Mouse (Mus musculus): ENCODE results near the gene Clasp1.

The Clasp1 gene

DNA sequence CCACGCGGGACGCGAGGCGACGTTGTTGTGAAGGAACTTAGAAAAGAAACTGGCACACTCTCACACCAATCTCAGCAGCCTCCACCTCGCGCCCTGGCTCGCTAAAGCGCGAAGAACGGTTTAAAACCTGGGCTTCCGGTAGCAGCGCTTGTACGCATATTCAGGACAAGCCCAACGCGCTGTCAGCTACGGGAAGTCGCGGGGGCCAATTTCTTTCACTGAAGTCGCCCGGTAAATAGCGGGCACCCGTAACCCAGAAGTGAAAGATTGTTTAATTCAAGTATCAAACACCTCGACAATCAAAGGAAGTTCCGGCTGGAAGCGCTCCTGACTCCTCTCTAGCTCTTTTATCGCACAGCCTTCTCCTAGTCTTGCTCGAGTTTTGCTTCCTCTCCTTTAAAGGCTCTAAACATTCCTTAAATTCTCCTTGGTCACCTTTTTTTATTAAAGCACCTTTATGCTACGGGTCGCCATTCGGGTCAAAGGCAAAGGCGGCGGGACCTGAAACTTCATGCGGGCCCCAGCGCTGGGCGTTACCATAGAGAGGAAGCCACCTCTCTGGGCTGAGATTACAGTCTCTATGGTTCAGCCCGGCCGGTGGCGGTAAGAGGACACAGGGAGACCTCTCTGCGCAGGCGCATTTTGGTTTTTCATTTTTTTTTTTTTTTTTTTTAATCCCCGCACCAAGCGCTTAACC lies at the start of gene Clasp1:
Gene Clasp1 (plus strand): TSS at position 302 of the 697 bp plus-strand sequence.
- peak; percentile 93 to 96 for DNase-seq (ENCODE audit: low spot score in 2 of 2)

GRCm38 (mm10) chr1:118343649-118344435 lies 45.0 kb upstream of the Clasp1 start:
- no peak for DNase-seq (ENCODE audit: low spot score in 2 of 2)

- DNase-seq (ENCODE audit: low spot score in 2 of 2), result no peak
These were observed 38.9 kb upstream of the Clasp1 start for GRCm38 (mm10) chr1:118349922-118350321.

DNA sequence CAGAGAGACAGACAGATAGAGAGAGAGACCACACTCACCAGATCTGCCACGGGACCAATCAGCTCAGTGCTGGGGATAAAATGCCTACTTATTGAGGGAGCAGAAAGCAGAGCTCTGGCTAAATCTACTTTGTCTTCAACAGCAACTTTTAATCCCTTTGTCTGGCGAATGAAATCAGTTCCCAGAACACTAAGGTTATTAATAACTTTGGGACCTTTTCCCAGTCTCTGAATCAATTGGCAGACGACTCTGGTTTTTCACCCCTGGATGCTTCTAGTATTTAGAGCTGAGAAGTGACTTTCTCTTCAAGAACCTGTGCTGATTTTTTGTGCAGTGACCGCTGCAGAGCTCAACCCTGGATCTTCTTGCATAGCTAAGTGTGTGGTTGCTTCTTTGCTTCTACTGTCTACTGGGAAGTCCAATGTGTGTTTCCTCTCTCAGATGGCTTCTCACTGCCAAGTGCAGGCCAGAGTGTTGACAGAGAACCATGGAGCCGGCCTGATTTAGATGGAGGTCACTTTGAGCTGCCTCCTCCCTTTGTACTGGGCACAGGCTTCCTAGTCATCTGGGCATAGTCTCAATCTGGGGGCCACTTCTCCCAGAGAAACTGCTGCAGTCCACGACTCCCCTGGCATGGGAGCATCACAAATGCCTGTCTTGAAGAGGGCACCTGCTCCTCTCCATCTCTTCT lies 29.6 kb upstream of the Clasp1 start:
- no peak for DNase-seq (ENCODE audit: low spot score in 2 of 2)

GRCm38 (mm10) chr1:118367970-118368369 lies 20.9 kb upstream of the Clasp1 start:
- no peak for DNase-seq (ENCODE audit: low spot score in 2 of 2)

DNA sequence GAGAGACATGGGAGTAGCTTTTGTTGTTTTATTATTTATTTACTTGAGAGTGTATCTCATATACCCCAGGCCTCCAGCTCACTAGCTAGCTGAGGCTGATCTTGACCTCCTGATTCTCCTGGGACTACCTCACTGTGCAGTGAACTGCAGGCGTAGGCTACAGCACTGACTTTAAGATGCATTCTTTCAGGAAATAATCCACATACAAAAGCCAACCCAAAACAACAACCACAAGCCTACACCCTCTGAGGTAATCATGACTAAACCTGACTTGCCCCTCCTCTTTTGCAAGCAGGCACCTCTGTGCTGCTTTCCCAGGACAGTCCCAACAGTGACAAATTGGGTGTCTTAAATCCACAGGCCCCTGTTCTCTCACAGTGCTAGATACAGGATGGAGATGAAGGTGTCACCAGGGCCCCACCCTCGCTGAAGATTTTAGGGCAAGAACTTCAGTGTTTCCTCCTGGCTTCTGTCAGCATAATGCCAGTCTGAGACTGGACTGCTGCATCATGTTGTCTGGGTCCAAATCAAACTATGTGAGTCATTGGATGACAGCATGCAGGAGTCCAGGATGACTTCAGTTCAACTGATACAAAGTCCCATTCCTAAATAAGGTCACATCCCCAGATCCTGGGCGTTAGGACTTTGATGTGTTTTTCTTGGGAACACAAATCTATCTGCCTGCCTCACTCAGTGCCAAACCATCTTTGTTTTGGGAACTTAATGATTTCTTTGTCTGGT lies 20.0 kb upstream of the Clasp1 start:
- DNase-seq (ENCODE audit: low spot score in 2 of 2), result no peak

- DNase-seq (ENCODE audit: low spot score in 2 of 2), result no peak
These were observed 11.1 kb upstream of the Clasp1 start for GRCm38 (mm10) chr1:118377784-118378183.

DNA sequence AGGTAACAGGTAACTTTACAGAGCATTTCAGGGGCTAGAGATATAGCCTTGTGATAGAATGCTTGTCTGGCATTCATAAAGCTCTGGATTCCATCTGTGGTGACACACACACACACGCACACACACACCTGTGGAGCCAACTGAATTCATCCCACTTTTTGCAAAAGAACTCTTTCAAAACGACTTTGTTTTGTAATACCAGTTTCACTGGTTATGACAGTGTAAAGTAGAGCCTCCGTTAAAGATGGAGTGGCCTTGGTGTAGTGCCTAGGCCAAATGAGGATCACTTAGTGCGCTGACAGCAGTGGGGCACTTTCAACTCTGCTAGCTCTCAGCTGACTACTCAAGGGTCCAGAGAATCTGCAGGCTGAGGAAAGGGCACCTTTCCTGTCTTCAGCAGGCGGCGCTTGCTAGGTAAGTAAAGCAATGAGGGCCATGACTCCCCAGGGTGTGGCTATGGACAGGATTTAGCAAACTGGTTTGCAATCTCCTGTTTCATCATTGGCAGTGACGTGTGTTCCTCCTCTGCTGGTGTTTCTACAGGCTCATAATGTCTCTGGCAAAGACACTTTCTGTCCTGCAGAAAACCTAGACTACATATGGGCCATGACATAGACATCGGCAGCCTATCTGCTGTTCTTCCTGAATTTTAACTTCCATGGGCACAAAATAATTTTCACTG lies 8.6 kb upstream of the Clasp1 start:
- peak; percentile 32 to 62 for DNase-seq (ENCODE audit: low spot score in 2 of 2)

DNA sequence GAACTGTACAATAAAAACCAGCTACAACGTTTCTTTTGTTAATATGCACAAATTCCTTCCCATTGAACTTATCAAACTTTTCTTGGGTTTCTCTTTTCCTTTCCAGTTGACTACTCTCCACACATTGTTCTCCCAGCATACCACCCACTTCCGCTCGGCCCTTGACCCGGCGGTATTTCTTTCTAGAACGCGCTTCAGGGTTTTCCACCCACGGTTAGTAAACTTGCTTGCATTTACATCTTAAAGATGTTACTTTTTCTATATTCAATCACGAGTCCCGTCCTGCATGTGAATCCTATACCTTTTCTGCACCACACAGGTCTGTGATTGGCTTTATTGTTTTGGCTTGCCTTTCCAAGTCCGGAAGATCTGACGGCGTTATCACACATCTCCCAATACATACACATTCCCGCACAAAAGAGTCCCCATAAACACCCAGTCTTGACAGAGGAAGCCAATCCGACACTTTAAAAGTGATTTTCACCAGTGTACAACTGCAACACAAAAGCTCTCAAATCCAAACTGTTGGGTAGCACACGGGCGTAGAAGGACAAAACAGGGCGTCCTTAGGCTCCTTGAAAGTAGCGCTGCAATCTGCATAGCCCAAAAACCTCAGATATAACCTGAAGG lies 616 bp upstream of the Clasp1 start:
- peak; percentile 67 to 79 for DNase-seq (ENCODE audit: low spot score in 2 of 2)

DNA sequence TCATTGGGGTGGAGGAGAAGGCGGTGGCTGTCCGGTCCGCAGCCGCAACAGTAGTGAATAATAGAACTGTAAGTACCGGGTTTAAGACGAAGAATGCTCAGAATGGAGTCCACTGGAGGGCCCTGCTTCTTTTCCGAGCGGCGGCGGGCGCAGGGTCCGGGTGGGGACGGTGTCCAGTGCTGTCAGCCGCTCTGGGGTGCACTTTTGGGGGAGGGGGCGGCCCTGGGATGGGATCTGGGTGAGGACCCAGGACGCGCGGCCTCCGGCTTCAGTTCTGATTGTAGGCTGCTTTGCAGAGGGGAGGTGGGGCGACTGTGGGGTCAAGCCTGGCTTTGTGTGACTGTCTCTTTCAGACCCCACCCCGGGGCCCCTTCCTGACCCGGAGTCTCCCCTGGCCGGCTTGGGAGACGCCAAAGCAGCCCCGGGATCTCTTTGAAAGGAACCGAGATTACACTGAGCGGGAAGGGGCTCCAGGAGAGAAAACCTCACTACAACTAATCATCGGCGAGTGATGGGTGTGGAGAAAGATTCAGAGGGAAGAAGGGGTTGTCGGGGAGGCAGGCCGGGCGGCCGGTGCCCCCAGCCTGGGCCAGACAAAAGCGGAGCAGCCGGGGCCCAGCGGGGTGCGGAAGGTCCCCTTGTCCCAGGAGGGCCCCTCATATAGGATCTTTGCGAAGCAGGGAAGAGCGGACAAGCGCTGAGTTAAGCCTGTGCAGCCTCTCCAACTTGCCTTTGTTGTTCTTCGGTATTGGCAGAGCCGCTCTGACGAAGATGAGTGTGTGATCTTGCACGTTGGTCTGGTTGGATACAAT lies 802 bp downstream of the Clasp1 start:
- peak in 1 of 2 experiments; percentile 83 for DNase-seq (ENCODE audit: low spot score in 2 of 2)

DNA sequence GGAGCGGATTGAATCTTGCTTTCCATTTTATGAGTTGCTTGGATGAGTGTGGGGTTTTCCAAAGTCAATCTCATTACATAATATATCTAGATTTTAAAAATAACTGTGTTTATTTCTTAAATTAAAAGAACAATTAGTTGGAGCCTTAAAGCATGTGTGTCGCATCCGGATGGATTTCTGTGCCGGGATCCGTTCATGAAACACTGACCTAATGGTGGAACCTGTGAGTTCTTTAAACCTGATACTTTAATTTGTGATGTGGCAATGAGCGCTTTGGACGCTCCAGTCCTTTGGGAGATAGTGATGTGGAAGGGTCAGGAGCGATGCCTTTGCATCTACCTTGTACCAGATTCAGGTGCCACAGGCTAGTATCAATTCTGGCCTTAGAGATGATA lies 1.4 kb downstream of the Clasp1 start:
- DNase-seq (ENCODE audit: low spot score in 2 of 2), result no peak

- no peak for DNase-seq (ENCODE audit: low spot score in 2 of 2)
These were observed 2.1 kb downstream of the Clasp1 start for GRCm38 (mm10) chr1:118390871-118391387.

- no peak for DNase-seq (ENCODE audit: low spot score in 2 of 2)
These were observed 3.4 kb downstream of the Clasp1 start for GRCm38 (mm10) chr1:118392246-118392645.

- no peak for DNase-seq (ENCODE audit: low spot score in 2 of 2)
These were observed 5.1 kb downstream of the Clasp1 start for GRCm38 (mm10) chr1:118393916-118394315.

DNA sequence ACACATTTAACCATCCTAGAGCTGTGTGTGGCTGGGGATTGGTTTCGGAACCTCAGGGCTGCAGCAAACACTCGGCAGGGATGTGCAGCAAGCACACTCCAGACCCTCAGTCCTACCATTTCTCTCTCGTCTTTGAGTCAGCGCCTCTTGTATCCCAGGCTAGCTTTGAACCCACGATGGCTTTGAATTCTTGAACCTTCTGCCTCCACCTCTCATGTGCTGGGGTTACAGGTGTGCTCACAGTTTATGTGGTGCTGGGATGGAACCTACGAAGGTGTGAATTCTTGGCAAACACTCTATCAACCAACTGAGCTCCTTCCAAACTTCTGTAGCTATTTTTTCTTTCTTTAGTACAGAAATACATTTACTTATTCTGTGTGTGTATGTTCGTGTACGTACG lies 9.0 kb downstream of the Clasp1 start:
- DNase-seq (ENCODE audit: low spot score in 2 of 2), result no peak

GRCm38 (mm10) chr1:118398567-118398966 lies 9.7 kb downstream of the Clasp1 start:
- no peak for DNase-seq (ENCODE audit: low spot score in 2 of 2)

DNA sequence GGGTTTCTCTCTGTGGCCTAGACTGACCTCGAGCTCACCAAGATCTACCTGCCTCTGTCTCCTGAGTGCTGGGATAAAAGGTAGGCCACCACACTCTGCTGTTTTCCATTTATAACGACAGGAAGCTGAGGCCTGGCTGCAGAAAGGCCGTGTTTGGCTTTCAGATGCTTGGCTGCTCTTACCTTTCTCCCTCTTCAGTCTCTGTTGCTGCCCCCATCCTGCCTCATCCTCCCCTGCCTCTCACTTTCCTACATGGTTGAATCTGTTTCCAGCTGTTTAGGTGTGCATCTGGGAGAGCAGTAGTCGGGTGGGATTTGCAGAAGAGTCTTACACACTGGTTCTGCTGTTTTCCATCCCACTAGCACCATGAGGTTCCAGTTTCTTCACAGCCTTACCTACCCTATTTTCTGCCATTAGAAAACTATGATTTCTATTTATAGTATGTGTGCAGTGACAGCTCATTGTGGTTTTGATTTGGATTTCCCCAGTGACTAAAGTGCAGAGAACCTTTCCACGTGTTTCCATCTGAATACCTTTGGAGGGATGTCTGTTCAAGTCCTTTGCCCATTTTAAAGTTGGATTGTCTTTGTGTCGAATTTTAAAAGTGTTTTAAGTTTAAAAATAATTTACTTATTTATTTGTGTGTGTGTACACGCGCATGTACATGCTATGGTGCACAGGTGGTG lies 10.9 kb downstream of the Clasp1 start:
- DNase-seq (ENCODE audit: low spot score in 2 of 2), result no peak

DNA sequence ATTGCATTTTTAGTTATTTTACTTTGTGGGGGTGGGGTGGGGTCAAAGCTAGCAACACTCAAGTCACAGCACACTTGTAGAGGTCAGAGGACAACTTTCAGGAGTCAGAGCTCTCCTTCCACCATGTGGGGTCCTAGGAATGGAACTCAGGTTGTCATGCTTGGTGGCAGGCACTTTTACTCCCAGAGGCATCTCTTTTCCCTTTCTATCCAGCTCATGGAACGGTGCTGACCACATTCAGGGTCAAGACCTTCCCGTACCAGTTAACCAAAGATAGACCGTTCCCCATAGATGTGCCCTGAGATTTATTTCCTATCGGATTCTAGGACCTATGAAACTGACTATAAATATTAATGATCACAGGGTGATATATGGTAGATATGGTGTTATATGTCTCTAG lies 13.1 kb downstream of the Clasp1 start:
- no peak for DNase-seq (ENCODE audit: low spot score in 2 of 2)

DNA sequence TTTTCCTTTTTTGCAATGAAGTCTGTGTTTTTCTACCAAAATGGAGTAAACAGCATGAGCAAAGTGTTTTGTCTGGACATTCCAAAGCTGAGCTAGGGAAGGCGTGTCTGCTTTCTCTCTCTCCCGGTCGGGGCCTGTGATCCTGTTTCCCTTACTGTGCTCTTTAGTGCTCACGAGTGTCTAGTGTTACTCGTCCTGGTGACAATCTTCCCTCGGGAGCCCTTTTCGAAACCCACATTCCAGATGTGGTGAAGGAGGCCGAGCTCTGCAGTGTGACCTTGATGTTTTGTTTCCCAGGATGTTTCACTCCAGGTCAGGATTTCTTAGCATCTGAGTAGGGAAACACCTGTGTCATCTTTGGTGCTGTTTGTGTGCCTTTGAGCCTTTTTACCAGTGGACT lies 13.7 kb downstream of the Clasp1 start:
- no peak for DNase-seq (ENCODE audit: low spot score in 2 of 2)
